Mouse (Mus musculus) frontal cortex, adult (tissue): ENCODE measurements at regions not wholly inside any gene's neighbourhood (a gene's known extent, or its start where the extent isn't known, plus 50 kb on each side); places are given as distances from the start of the nearest gene placed in this dataset.
"Not testable (repeated sequence)": the region's sequence is repeated elsewhere in the genome, so short reads cannot be mapped to it uniquely, and the experiment has no call there.

Source experiments
- ATAC-seq: cut with Nextera tagmentation; 2 replicates; pipeline ENCODE4 v1.9.2; 2017; ENCODE audit warnings: mild to moderate bottlenecking, moderate library complexity, mixed read lengths; ENCODE audit not compliant: low TSS enrichment

DNA sequence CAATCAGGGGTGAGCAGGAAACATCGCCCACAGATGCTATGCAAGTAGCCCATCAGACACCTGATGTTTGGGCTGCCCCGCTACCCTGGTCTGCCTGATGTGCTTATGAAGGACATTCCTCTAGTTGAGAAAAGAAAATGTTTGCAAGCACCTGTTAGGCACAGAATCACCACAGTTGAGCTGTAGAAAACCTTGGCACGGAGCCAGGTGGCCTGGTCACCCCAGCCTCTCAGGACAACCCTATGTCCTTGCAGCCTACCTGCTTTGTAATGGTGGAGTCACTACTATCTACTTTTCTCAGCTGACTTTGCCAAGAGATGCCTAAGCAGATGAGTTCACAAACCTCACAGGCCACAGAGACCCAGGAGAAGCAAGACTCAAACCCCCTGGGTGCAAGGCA is 86.9 kb upstream of the Irx2 start:
- no peak for ATAC-seq

DNA sequence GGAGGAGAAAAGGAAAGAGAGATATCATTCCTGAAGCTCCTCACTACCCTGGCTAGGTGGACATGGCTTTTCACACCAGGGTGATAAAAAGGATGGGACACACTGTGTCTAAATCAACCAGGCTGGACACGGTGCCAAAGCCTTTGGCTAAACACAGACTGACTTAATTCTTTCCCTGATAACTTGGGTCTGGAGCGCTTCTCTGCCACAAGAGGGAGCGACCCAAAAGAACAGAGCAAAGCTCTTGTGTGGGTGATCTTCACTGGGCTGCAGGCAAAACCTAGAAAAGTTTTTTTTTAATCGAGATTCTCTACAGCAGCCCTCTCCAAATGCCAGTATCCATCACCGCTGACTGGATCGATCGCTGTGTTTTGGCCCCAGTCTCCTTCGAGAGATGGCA is 70.7 kb upstream of the Irx2 start:
- peak; percentile 38; the same call in 1 of the 2 replicates for ATAC-seq

DNA sequence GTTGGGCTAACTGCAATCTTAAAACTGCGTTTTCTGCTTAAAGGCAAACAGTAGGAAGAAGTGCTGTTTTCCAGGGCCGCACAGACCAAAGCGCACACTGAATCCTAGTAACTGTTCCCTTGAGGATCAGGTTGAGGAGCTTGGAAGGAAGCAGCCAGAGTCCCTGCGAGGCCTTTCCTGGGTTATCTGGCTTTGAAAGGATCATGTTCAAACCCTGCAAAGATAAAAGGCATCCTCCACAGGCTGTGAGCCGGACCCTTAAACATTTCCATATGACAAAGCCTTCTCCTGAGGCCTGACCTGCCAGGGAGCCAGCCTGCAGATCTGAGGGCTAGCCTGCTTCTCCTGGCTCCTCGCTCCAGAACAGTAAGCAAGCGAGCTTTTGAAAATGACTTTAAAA is 56.7 kb upstream of the Irx2 start:
- ATAC-seq: no peak

DNA sequence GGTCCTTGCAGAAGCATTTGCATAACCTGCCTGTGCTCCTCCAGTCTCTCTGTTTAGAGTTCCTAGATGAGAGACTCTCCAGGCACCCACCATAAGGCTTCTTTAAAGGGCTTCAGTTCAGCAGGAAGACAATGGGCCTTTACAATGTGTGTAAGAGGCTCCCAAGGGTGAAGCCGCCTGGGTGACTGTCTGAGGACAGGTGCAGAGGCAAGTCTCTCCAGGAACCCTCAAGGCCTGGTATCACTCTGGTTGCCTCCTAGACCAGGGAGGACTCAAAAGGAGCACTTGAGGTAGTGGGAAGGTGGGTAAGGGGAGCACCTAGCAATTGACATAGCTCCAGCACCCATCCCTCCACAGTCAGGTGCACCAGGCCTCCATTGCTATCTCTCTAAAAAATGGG is 55.8 kb upstream of the Irx2 start:
- ATAC-seq: no peak

DNA sequence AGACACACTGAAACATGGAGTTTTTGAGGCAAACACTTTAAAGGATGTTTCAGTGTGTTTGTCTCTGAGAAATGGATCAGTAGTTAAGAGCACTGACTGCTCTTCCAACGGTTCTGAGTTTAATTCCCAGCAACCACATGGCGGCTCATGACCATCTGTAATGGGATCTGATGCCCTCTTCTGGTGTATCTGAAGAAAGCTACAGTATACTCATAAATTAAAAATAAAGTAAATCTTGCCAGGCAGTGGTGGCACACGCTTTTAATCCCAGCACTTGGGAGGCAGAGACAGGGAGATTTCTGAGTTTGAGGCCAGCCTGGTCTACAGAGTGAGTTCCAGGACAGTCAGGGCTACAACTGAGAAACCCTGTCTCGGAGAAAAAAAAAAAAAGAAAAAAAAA is 54.5 kb upstream of the Irx2 start:
- not testable (repeated sequence) for ATAC-seq

DNA sequence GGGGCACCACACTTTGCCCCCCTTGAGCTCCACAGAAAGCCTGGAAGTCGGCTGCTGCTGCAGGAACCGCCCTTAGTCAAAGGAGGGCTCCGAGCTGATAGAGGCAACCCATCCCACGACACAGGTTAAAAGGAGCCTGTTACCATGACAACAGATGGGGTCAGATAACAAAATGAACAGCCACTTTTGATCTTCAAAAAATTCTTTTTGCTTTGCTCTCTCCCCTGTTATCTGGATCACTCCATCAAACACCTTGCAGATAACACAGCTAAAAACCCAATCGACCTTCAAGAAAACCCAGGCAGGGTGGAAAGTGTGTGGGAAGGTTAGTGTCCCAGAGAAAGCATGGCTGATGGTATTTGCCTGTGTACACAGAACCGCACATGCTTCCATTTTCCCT is 52.1 kb upstream of the Irx2 start:
- no peak for ATAC-seq

DNA sequence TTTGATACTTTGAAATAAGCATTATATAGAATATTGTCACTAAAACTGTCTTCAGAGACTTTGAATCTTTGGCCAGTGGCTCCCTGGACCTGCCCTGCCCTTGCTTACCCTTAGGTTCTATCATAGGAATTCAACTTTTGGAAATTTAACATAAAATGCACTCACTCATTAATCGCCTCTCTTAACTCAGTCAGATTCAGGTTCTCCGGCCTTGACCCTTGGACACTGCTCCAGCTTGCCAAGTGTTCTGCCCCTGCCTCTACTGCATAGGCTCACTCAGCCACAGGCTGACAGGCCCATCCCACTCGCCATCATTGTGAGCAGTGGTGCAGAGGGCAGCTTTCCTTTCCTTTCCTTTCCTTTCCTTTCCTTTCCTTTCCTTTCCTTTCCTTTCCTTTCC is 50.2 kb upstream of the Irx2 start:
- no peak for ATAC-seq
